Mouse (Mus musculus) limb, embryonic 15.5 days (tissue): ENCODE measurements around the gene Ly86. TPM values are rescaled to one million over a fixed set of nuclear protein-coding genes. Genes with fewer than 3 reads are reported as not detected.

Experiments
- ATAC-seq: fragments of 200-750 bp; cut with Nextera tagmentation; 2 replicates; pipeline ENCODE4 v1.8.0; 2017; ENCODE audit warnings: low read depth, moderate TSS enrichment; ENCODE audit not compliant: insufficient number of reproducible peaks, low FRiP score, low TSS enrichment
- H3K27ac ChIP-seq: fragments of 300-500 bp; sonication (generic); 2 replicates; pipeline ENCODE4 v1.5.1; 2015; ENCODE audit warnings: moderate library complexity, mild to moderate bottlenecking, inconsistent platforms
- H3K27me3 ChIP-seq: fragments of 300-500 bp; sonication (generic); 2 replicates; pipeline ENCODE4 v1.6.1; 2015; ENCODE audit warnings: inconsistent platforms
- H3K36me3 ChIP-seq: fragments of 300-500 bp; sonication (generic); 2 replicates; pipeline ENCODE4 v1.6.1; 2015; ENCODE audit warnings: inconsistent platforms
- H3K4me1 ChIP-seq: fragments of 300-500 bp; sonication (generic); 2 replicates; pipeline ENCODE4 v1.6.1; 2015; ENCODE audit warnings: inconsistent platforms
- H3K4me2 ChIP-seq: fragments of 300-500 bp; sonication (generic); 2 replicates; pipeline ENCODE4 v1.6.1; 2015; ENCODE audit warnings: mild to moderate bottlenecking, inconsistent platforms
- H3K4me3 ChIP-seq: fragments of 300-500 bp; sonication (generic); 2 replicates; pipeline ENCODE4 v1.5.1; 2015; ENCODE audit warnings: mild to moderate bottlenecking, inconsistent platforms
- H3K9ac ChIP-seq: fragments of 300-500 bp; sonication (generic); 2 replicates; pipeline ENCODE4 v1.6.1; 2015; ENCODE audit warnings: inconsistent platforms
- H3K9me3 ChIP-seq: fragments of 300-500 bp; sonication (generic); 2 replicates; pipeline ENCODE4 v1.6.1; 2016; ENCODE audit warnings: inconsistent platforms
- WGBS: fragments of 180-500 bp; shearing (Covaris S2); methylation state at CpG from one replicate; pipeline ENCODE4 v1.1.7; 2015; 5-methylcytosine and 5-hydroxymethylcytosine counted together
- polyA plus RNA-seq: library from polyadenylated mRNA; unstranded; fragments of >200 nt; fragmentation: Nextera tagmentation; extraction: Ambion mirVana; gene quantifications from 2 replicates; pipeline ENCODE4 v1.2.1, GENCODE M21; 2015

The Ly86 gene
- polyA plus RNA-seq, 1 experiment from 2014 or later = 17.8 TPM

DNA sequence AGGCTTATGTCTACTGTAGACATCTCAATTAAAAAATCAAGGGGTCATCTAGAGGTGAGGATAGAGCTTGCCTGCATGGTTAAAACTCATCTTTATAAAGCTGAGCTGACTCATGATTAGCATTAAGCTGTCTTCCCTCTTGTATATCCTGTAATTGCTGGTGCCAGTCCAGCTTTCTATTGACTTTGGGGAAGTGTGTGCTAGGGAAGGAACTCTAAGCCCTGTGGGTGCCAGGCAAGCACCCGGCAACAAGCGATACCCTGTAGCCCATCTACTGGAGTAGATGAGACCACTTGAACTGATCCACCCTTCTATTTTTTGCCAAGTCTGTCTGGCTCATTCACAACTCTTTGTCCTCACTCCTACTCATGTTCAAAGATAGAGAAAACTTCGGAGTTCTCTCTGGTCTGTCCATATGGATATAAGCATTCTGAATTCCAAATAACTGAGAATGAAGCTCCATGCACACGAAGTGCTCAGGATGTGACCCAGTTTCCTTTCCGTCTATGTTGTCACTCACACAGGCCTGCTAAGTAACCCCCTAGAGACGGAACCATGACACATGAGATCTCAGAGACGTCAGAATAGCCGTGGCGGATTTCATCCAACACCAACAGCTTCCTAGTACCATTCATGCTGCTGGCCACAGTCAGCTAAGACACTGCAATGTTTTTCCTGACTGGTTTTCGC is 10.8 kb downstream of the Ly86 start:
- Histone ChIP-seq H3K4me1 (0 out of 2 replicates have a peak, but pooled peaks cover 3% of the 10 kb centered on the region), H3K27ac (no peak overlapping the region), H3K4me2 (no peak overlapping the region), H3K9me3 (no peaks in the 10 kb centered on the region), H3K9ac (no peak overlapping the region), H3K4me3 (no peak overlapping the region), H3K27me3 (no peaks in the 10 kb centered on the region), H3K36me3 (no peaks in the 10 kb centered on the region)
- ATAC-seq = no peak
- WGBS = 86% methylated on average over 10 of the region's 10 CpGs

GRCm38 (mm10) chr13:37356549-37356948 is 11.5 kb downstream of the Ly86 start:
- Histone ChIP-seq H3K9me3 (no peaks in the 10 kb centered on the region), H3K9ac (no peak overlapping the region), H3K4me1 (0 out of 2 replicates have a peak, but pooled peaks cover 3% of the 10 kb centered on the region), H3K4me3 (no peak overlapping the region), H3K27ac (no peak overlapping the region), H3K36me3 (no peaks in the 10 kb centered on the region), H3K4me2 (no peak overlapping the region), H3K27me3 (no peaks in the 10 kb centered on the region)
- ATAC-seq = no peak
- WGBS = 66% methylated on average over 2 of the region's 2 CpGs

- ATAC-seq = no peak
- Histone ChIP-seq H3K9me3 (no peaks in the 10 kb centered on the region), H3K4me2 (no peak overlapping the region), H3K9ac (no peak overlapping the region), H3K27ac (no peak overlapping the region), H3K27me3 (no peaks in the 10 kb centered on the region), H3K4me1 (0 out of 2 replicates have a peak, but pooled peaks cover 3% of the 10 kb centered on the region), H3K36me3 (no peaks in the 10 kb centered on the region), H3K4me3 (no peak overlapping the region)
- 74% methylated on average over 2 of the region's 2 CpGs for WGBS
Measured at GRCm38 (mm10) chr13:37358112-37358511, 13.1 kb downstream of the Ly86 start.

DNA sequence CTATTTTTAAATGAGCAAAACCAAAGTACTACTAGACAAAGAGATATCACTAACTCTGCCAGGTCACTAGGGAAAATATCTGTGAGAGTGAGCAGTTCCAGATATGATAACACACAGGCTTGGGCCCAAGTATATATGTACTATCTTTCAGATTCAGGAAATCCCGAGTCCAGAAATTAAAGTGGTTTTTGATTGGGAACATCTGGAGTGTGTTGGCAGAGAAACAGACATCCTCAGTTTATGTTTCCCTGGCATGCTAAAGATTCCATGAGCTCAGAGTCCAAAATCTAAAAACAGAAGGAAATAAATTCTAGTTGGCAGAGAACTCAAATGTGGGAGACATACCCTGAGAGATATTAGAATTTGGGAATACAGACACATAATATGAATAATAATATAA is 16.2 kb downstream of the Ly86 start:
- ATAC-seq = peak; percentile 77; the same call in 1 of the 2 replicates
- Histone ChIP-seq H3K36me3 (no peaks in the 10 kb centered on the region), H3K9me3 (no peaks in the 10 kb centered on the region), H3K4me2 (no peak overlapping the region), H3K9ac (no peak overlapping the region), H3K27ac (peak overlapping the region; percentile 67), H3K4me3 (no peak overlapping the region), H3K27me3 (no peaks in the 10 kb centered on the region), H3K4me1 (0 out of 2 replicates have a peak, but pooled peaks cover 4% of the 10 kb centered on the region)
- WGBS = 21% methylated on average over 1 of the region's 1 CpGs

- Histone ChIP-seq H3K4me3 (no peak overlapping the region), H3K27me3 (no peaks in the 10 kb centered on the region), H3K4me2 (no peak overlapping the region), H3K4me1 (0 out of 2 replicates have a peak, but pooled peaks cover 4% of the 10 kb centered on the region), H3K9me3 (no peaks in the 10 kb centered on the region), H3K36me3 (no peaks in the 10 kb centered on the region), H3K9ac (no peak overlapping the region), H3K27ac (no peak overlapping the region)
- ATAC-seq = no peak
- 55% methylated on average over 5 of the region's 5 CpGs for WGBS
Measured at GRCm38 (mm10) chr13:37364351-37364750, 19.3 kb downstream of the Ly86 start.

DNA sequence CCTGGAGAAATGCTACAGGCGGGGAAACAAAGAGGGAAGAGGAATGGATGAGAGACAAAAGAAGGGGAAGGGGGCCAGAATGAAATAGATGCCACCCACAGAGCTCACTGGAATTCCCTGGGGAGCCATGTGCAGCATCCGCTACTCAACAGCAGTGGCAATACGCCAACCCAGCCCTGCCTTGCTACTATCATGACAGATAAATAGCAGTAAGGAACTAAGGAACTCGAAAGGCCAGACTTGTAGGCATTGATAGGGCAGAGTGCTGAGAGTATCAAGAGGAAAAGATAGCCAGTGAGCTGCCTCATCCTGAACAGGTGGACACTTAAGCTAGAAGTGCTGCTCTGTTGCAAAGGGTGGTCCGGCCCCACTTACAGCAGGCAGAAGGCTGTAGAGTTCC is 31.4 kb downstream of the Ly86 start:
- H3K9me3 ChIP-seq = no peaks in the 10 kb centered on the region
- H3K4me2 ChIP-seq = no peak overlapping the region
- 70% methylated on average over 5 of the region's 5 CpGs for WGBS
- H3K9ac ChIP-seq = no peak overlapping the region
- no peak overlapping the region for H3K27ac ChIP-seq
- H3K4me1 ChIP-seq = no peaks in the 10 kb centered on the region
- no peaks in the 10 kb centered on the region for H3K36me3 ChIP-seq
- H3K4me3 ChIP-seq = no peak overlapping the region
- H3K27me3 ChIP-seq = no peaks in the 10 kb centered on the region
- ATAC-seq = no peak

DNA sequence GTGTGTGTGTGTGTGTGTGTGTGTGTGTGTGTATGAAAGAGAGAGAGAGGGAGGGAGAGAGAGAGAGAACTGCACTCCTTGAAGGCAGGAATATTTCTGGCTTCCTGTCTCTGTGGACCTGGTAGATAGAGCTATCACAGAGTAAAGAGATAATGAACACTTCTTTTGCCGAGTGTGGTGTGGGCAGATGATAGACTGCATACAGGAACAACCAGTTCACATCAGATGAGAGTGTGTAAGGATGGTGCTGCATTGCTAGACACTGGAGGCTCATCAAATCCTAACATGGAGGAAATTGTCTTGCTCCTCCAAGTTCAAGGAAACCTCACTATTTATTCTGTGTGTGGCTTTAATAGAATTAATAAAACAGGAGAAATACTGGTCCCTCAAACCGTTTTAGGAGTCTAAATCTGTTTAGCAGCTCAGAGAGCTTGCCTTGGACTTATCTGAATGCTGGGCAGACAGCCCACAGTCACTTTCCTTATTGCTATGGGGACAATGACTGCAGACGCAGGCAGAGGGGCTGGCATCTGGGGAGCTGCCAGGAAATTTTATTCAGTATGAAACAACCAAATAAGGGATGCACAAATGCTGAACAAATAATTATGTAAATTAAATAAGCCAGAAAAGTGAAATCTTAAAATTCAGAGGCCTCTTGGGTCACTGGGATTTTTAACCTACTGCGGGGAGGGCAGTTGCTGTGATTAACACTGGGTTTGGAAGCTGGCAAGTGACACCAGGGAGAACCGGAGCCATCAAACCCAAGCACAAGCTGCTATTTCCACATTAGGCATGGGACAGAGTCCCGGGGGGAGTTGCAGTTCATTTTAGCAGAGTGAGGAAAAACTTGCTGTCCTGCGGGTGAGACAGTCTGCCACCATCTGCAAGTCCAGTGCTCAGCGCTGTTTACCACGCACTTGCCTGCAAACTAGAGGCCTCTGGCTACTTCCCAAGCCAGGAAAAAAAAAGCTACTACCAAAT is 43.5 kb downstream of the Ly86 start:
- no peaks in the 10 kb centered on the region for H3K4me1 ChIP-seq
- H3K9ac ChIP-seq = no peak overlapping the region
- ATAC-seq = no peak
- no peaks in the 10 kb centered on the region for H3K36me3 ChIP-seq
- H3K9me3 ChIP-seq = no peaks in the 10 kb centered on the region
- no peak overlapping the region for H3K4me2 ChIP-seq
- no peak overlapping the region for H3K4me3 ChIP-seq
- peak overlapping the region; percentile 6; the same call in 1 of the 2 replicates for H3K27ac ChIP-seq
- WGBS = 43% methylated on average over 9 of the region's 9 CpGs
- no peaks in the 10 kb centered on the region for H3K27me3 ChIP-seq

- H3K27ac ChIP-seq = peak overlapping the region; percentile 6; the same call in 1 of the 2 replicates
- H3K27me3 ChIP-seq = no peaks in the 10 kb centered on the region
- no peak for ATAC-seq
- H3K4me2 ChIP-seq = no peak overlapping the region
- no peaks in the 10 kb centered on the region for H3K9me3 ChIP-seq
- no peaks in the 10 kb centered on the region for H3K4me1 ChIP-seq
- no peaks in the 10 kb centered on the region for H3K36me3 ChIP-seq
- H3K9ac ChIP-seq = no peak overlapping the region
- H3K4me3 ChIP-seq = no peak overlapping the region
- 59% methylated on average over 5 of the region's 5 CpGs for WGBS
Measured at GRCm38 (mm10) chr13:37389296-37389695, 44.3 kb downstream of the Ly86 start.

DNA sequence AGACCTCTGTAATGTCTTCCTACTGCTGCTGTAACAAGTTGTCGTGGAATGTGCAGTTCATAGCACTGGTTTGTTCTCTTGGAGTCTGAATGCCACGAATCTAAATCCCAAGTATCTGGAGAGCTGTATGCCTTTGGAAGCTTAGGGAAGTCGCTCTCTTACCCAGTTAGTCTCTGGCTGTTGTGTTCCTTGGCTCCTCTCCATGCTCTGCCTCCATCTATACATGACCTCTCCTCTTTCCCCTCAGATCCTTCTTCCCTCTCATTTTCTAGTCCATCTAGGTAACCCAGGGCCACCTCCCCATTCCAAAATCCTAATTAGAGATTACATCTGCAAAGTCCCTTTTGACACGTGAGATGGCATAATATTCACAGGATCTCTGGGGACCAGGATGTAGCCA is 53.8 kb downstream of the Ly86 start:
- no peak for ATAC-seq
- Histone ChIP-seq H3K4me2 (no peak overlapping the region), H3K36me3 (no peaks in the 10 kb centered on the region), H3K27me3 (no peaks in the 10 kb centered on the region), H3K9me3 (no peaks in the 10 kb centered on the region), H3K4me3 (no peak overlapping the region), H3K9ac (no peak overlapping the region), H3K4me1 (no peaks in the 10 kb centered on the region), H3K27ac (no peak overlapping the region)
- 75% methylated on average over 4 of the region's 4 CpGs for WGBS

DNA sequence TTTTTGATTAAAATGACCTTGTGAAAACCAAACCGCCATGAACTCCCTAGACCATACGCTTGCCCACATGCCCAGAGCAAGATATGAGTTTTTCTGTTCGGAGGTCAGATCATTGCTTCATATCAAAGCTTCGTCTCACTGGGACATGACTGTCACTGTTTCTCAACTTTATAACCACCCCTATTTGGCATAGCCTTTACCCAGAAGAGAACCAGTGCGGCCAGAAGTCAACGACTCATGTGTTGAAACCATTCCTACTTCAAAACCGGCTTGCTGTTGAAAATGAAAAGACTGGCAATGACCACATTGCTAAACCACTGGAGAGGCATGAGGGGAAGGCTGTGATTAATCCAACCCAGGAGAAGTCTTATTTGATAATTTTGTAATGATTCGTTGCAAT is 54.3 kb downstream of the Ly86 start:
- Histone ChIP-seq H3K36me3 (no peaks in the 10 kb centered on the region), H3K9me3 (no peaks in the 10 kb centered on the region), H3K4me3 (no peak overlapping the region), H3K27ac (no peak overlapping the region), H3K4me2 (no peak overlapping the region), H3K9ac (no peak overlapping the region), H3K27me3 (no peaks in the 10 kb centered on the region), H3K4me1 (no peaks in the 10 kb centered on the region)
- no peak for ATAC-seq
- 83% methylated on average over 8 of the region's 8 CpGs for WGBS

DNA sequence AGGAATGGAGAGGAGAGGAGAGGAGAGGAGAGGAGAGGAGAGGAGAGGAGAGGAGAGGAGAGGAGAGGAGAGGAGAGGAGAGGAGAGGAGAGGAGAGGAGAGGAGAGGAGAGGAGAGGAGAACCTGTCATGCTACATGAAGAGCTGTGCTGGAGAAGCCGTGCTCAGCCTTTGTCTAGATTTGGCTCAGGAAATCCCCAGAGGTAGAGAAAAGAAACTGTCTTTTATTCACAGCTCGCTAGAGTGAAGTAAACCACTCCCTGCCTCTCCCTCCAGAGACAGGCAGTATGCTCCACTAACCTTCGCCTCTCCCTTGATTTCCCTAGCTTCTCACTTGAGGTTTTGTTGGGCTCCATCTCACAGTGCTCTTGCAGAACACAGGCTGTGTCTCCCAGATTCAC is 57.4 kb downstream of the Ly86 start:
- Histone ChIP-seq H3K4me3 (no peak overlapping the region), H3K27ac (no peak overlapping the region), H3K36me3 (no peaks in the 10 kb centered on the region), H3K9me3 (no peaks in the 10 kb centered on the region), H3K4me2 (no peak overlapping the region), H3K9ac (no peak overlapping the region), H3K27me3 (no peaks in the 10 kb centered on the region), H3K4me1 (no peaks in the 10 kb centered on the region)
- no peak for ATAC-seq
- WGBS = 45% methylated on average over 3 of the region's 3 CpGs

DNA sequence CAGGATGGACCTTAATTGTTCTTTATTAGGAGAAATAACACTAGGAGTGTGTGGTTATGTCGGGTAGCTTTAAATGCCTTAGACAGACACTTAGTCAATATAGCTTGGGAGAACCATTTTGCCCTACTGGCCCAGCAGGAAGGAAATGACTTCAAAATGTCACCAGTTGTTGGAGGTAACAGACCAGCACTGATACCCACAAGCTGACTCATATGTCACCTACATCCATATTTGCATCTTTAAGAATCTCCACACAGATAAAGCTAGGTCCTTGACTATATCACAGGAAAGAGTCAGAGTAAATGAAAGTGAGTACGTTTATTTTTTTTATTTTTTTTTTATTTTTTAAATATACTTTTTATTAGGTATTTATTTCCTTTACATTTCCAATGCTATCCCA is 58.7 kb downstream of the Ly86 start:
- ATAC-seq = no peak
- Histone ChIP-seq H3K9me3 (no peaks in the 10 kb centered on the region), H3K9ac (no peak overlapping the region), H3K4me1 (no peaks in the 10 kb centered on the region), H3K4me2 (no peak overlapping the region), H3K36me3 (no peaks in the 10 kb centered on the region), H3K4me3 (no peak overlapping the region), H3K27me3 (no peaks in the 10 kb centered on the region), H3K27ac (no peak overlapping the region)
- 88% methylated on average over 2 of the region's 2 CpGs for WGBS
